8 mouse cellular contexts compared by ENCODE assay signal in genomic region chr11:120624680-120625111, GRCm38 (mm10). TPM values are rescaled to one million over a fixed set of nuclear protein-coding genes. Genes with fewer than 3 reads are reported as not detected.
DNase-seq lines count a peak whose midpoint lies in the region; ATAC-seq lines count a peak whose summit lies in the region.

No protein-coding gene starts in this region.

- peak overlapping the region; percentile 90 for H3K9ac ChIP-seq in heart, embryonic 13.5 days
- peak overlapping the region; percentile 99 for H3K9ac ChIP-seq in liver, embryonic 13.5 days
- peak overlapping the region; percentile 80 for H3K9ac ChIP-seq in neural tube, embryonic 11.5 days (ENCODE audit: low read length)

- DNase-seq in brain, embryonic 18.5 days (ENCODE audit: low read depth, low spot score), result peak; percentile 67
- DNase-seq in kidney, postnatal 10 days, result peak; percentile 94
- DNase-seq in liver, embryonic 13.5 days, result peak; percentile 77
- peak; percentile 90 for DNase-seq in neural tube, embryonic 11.5 days (ENCODE audit: low spot score)
- peak; percentile 79 for DNase-seq in telencephalon, adult 2 months (ENCODE audit: low read depth, low spot score)

- no peaks in the 10 kb centered on the region for H3K27me3 ChIP-seq in heart, embryonic 13.5 days (replicated peaks)
- no peaks in the 10 kb centered on the region for H3K27me3 ChIP-seq in liver, embryonic 13.5 days
- no peaks in the 10 kb centered on the region for H3K27me3 ChIP-seq in neural tube, embryonic 11.5 days (ENCODE audit: control insufficient read depth, insufficient read depth, low read length)

- peaks cover 30% of the 10 kb centered on the region for H3K4me1 ChIP-seq in heart, embryonic 13.5 days
- peaks cover 66% of the 10 kb centered on the region for H3K4me1 ChIP-seq in liver, embryonic 13.5 days (replicated peaks)
- H3K4me1 ChIP-seq in neural tube, embryonic 11.5 days (ENCODE audit: control insufficient read depth, insufficient read depth, low read length), result peaks cover 9% of the 10 kb centered on the region

- peak; percentile 69 for ATAC-seq in CD4-positive, CD25-positive, alpha-beta regulatory T cell, adult 4 months
- peak; percentile 69 for ATAC-seq in erythroid progenitor cell, adult 5-6 weeks (replicated peaks; ENCODE audit: low FRiP score, poor library complexity, severe bottlenecking)
- ATAC-seq in heart, embryonic 13.5 days (ENCODE audit: extremely low read depth, insufficient number of reproducible peaks, low FRiP score, low TSS enrichment), result peak; percentile 64
- ATAC-seq in liver, embryonic 13.5 days (ENCODE audit: low read depth), result peak; percentile 66
- peak; percentile 83 for ATAC-seq in neural tube, embryonic 11.5 days (ENCODE audit: insufficient read depth, low FRiP score, low TSS enrichment)

- peaks cover 67% of the 10 kb centered on the region for H3K36me3 ChIP-seq in heart, embryonic 13.5 days
- H3K36me3 ChIP-seq in liver, embryonic 13.5 days, result peaks cover 76% of the 10 kb centered on the region
- peaks cover 17% of the 10 kb centered on the region for H3K36me3 ChIP-seq in neural tube, embryonic 11.5 days (ENCODE audit: control insufficient read depth, insufficient read depth, low read length)

- no peaks in the 10 kb centered on the region for H3K9me3 ChIP-seq in heart, embryonic 13.5 days
- no peaks in the 10 kb centered on the region for H3K9me3 ChIP-seq in liver, embryonic 13.5 days (replicated peaks)
- H3K9me3 ChIP-seq in neural tube, embryonic 11.5 days (ENCODE audit: control insufficient read depth, low read length), result no peaks in the 10 kb centered on the region

- H3K4me3 ChIP-seq in heart, embryonic 13.5 days, result peak overlapping the region; percentile 99
- H3K4me3 ChIP-seq in liver, embryonic 13.5 days (replicated peaks), result peak overlapping the region; percentile 100
- H3K4me3 ChIP-seq in neural tube, embryonic 11.5 days (ENCODE audit: low read depth, low read length), result peak overlapping the region; percentile 99

- H3K27ac ChIP-seq in heart, embryonic 13.5 days (replicated peaks), result peak overlapping the region; percentile 78
- H3K27ac ChIP-seq in liver, embryonic 13.5 days, result peak overlapping the region; percentile 97
- peak overlapping the region; percentile 83 for H3K27ac ChIP-seq in neural tube, embryonic 11.5 days (ENCODE audit: low read depth, low read length)

- under 1% methylated on average over 51 of the region's 53 CpGs for WGBS in heart, embryonic 13.5 days
- under 1% methylated on average over 53 of the region's 53 CpGs for WGBS in liver, embryonic 13.5 days (ENCODE audit: insufficient replicate concordance)
- WGBS in neural tube, embryonic 11.5 days, result 0% methylated on average over 46 of the region's 53 CpGs

- peak overlapping the region; percentile 96 for H3K4me2 ChIP-seq in heart, embryonic 13.5 days
- peak overlapping the region; percentile 94 for H3K4me2 ChIP-seq in liver, embryonic 13.5 days
- peak overlapping the region; percentile 98 for H3K4me2 ChIP-seq in neural tube, embryonic 11.5 days (ENCODE audit: low read depth)

RNA-seq across cellular contexts. Expression of gene Sirt7, which starts 0.3 kb away (rescaled TPM):
- polyA plus RNA-seq in CD4-positive, CD25-positive, alpha-beta regulatory T cell, adult 4 months (2017; shearing (Covaris generic)), result 10 to 100 TPM; 66.4 to 66.7 TPM
- total RNA-seq in erythroid progenitor cell, adult 5-6 weeks (2015; ENCODE audit: low replicate concordance), result 59.9 and 61.3 TPM in 2 replicates
- total RNA-seq in erythroid progenitor cell, adult 5-6 weeks (2017; ENCODE audit: low replicate concordance), result 81.2 and 85.6 TPM in 2 replicates
- polyA plus RNA-seq in heart, embryonic 13.5 days (2015; fragmentation: Nextera tagmentation; extraction: Ambion mirVana), result 17.7 and 20.4 TPM in 2 replicates
- 33.8 and 34.3 TPM in 2 replicates for polyA plus RNA-seq in liver, embryonic 13.5 days (2015; fragmentation: Nextera tagmentation; extraction: Ambion mirVana)
- 37.2 and 39.0 TPM in 2 replicates for polyA plus RNA-seq in neural tube, embryonic 11.5 days (2014; fragmentation: Nextera tagmentation; extraction: Ambion mirVana)

RNA-seq across cellular contexts. Expression of gene Pcyt2, which starts 7.0 kb away (rescaled TPM):
- 100 to 1,000 TPM; 101 to 179 TPM for polyA plus RNA-seq in CD4-positive, CD25-positive, alpha-beta regulatory T cell, adult 4 months (2017; shearing (Covaris generic))
- 13.3 and 14.7 TPM in 2 replicates for total RNA-seq in erythroid progenitor cell, adult 5-6 weeks (2015; ENCODE audit: low replicate concordance)
- total RNA-seq in erythroid progenitor cell, adult 5-6 weeks (2017; ENCODE audit: low replicate concordance), result 20.7 and 23.1 TPM in 2 replicates
- 71.8 and 90.4 TPM in 2 replicates for polyA plus RNA-seq in heart, embryonic 13.5 days (2015; fragmentation: Nextera tagmentation; extraction: Ambion mirVana)
- polyA plus RNA-seq in liver, embryonic 13.5 days (2015; fragmentation: Nextera tagmentation; extraction: Ambion mirVana), result 114 and 116 TPM in 2 replicates
- polyA plus RNA-seq in neural tube, embryonic 11.5 days (2014; fragmentation: Nextera tagmentation; extraction: Ambion mirVana), result 109 and 118 TPM in 2 replicates

RNA-seq across cellular contexts. Expression of gene Mafg, which starts 8.7 kb away (rescaled TPM):
- polyA plus RNA-seq in CD4-positive, CD25-positive, alpha-beta regulatory T cell, adult 4 months (2017; shearing (Covaris generic)), result 10 to 100 TPM; 11.3 to 16.0 TPM
- 36.0 TPM in 2 replicates for total RNA-seq in erythroid progenitor cell, adult 5-6 weeks (2015; ENCODE audit: low replicate concordance)
- 71.3 and 91.6 TPM in 2 replicates for total RNA-seq in erythroid progenitor cell, adult 5-6 weeks (2017; ENCODE audit: low replicate concordance)
- 18.1 and 19.9 TPM in 2 replicates for polyA plus RNA-seq in heart, embryonic 13.5 days (2015; fragmentation: Nextera tagmentation; extraction: Ambion mirVana)
- 39.8 and 40.0 TPM in 2 replicates for polyA plus RNA-seq in liver, embryonic 13.5 days (2015; fragmentation: Nextera tagmentation; extraction: Ambion mirVana)
- 26.5 and 27.5 TPM in 2 replicates for polyA plus RNA-seq in neural tube, embryonic 11.5 days (2014; fragmentation: Nextera tagmentation; extraction: Ambion mirVana)

RNA-seq across cellular contexts. Expression of gene Npb, which starts 16.4 kb away (rescaled TPM):
- not detected for polyA plus RNA-seq in CD4-positive, CD25-positive, alpha-beta regulatory T cell, adult 4 months (2017; shearing (Covaris generic))
- not detected in 2 replicates for total RNA-seq in erythroid progenitor cell, adult 5-6 weeks (2015; ENCODE audit: low replicate concordance)
- not detected in 2 replicates for total RNA-seq in erythroid progenitor cell, adult 5-6 weeks (2017; ENCODE audit: low replicate concordance)
- polyA plus RNA-seq in heart, embryonic 13.5 days (2015; fragmentation: Nextera tagmentation; extraction: Ambion mirVana), result 14.9 and 18.6 TPM in 2 replicates
- polyA plus RNA-seq in liver, embryonic 13.5 days (2015; fragmentation: Nextera tagmentation; extraction: Ambion mirVana), result 9.5 and 12.6 TPM in 2 replicates
- polyA plus RNA-seq in neural tube, embryonic 11.5 days (2014; fragmentation: Nextera tagmentation; extraction: Ambion mirVana), result 0.78 TPM in 1 of 2 replicates, not detected in the other

RNA-seq across cellular contexts. Expression of gene Pycr1, which starts 18.9 kb away (rescaled TPM):
- 1 to 10 TPM; 1.5 to 1.8 TPM for polyA plus RNA-seq in CD4-positive, CD25-positive, alpha-beta regulatory T cell, adult 4 months (2017; shearing (Covaris generic))
- total RNA-seq in erythroid progenitor cell, adult 5-6 weeks (2015; ENCODE audit: low replicate concordance), result 2.1 TPM in 1 of 2 replicates, not detected in the other
- total RNA-seq in erythroid progenitor cell, adult 5-6 weeks (2017; ENCODE audit: low replicate concordance), result 1.1 TPM in 1 of 2 replicates, not detected in the other
- polyA plus RNA-seq in heart, embryonic 13.5 days (2015; fragmentation: Nextera tagmentation; extraction: Ambion mirVana), result 22.2 and 23.5 TPM in 2 replicates
- 6.0 and 6.9 TPM in 2 replicates for polyA plus RNA-seq in liver, embryonic 13.5 days (2015; fragmentation: Nextera tagmentation; extraction: Ambion mirVana)
- polyA plus RNA-seq in neural tube, embryonic 11.5 days (2014; fragmentation: Nextera tagmentation; extraction: Ambion mirVana), result 31.8 and 33.8 TPM in 2 replicates

Comparison
In these comparisons a context has a peak if more than half of its experiments do, and no peak if none do; other contexts are left out.
1. Peak in every context shown above with its lines: DNase-seq, ATAC-seq, H3K4me3 ChIP-seq and H3K27ac ChIP-seq.